Mouse (Mus musculus) left cerebral cortex, adult 11 months (tissue): Measurements from ENCODE around the gene Dennd1b.
A peak's percentile ranks its signal among the peaks of the same experiment; 100 is the strongest.

Source experiments
- DNase-seq: peaks from one replicate; pipeline ENCODE4 v3.0.0; 2022; ENCODE audit warnings: low spot score

Dennd1b gene

GRCm38 (mm10) chr1:139180481-139181149 lies 217.4 kb downstream of the Dennd1b start:
- DNase-seq: no peak

GRCm38 (mm10) chr1:139192635-139193034 lies 229.4 kb downstream of the Dennd1b start:
- no peak for DNase-seq

GRCm38 (mm10) chr1:139194011-139194410 lies 230.8 kb downstream of the Dennd1b start:
- no peak for DNase-seq

- DNase-seq: no peak
These were observed 231.3 kb downstream of the Dennd1b start for GRCm38 (mm10) chr1:139194428-139195028.

GRCm38 (mm10) chr1:139203026-139203425 lies 239.8 kb downstream of the Dennd1b start:
- no peak for DNase-seq

- no peak for DNase-seq
These were observed 243.0 kb downstream of the Dennd1b start for GRCm38 (mm10) chr1:139206259-139206658.

- DNase-seq: peak; percentile 11
These were observed 246.6 kb downstream of the Dennd1b start for GRCm38 (mm10) chr1:139209796-139210195.

GRCm38 (mm10) chr1:139210505-139210904 lies 247.3 kb downstream of the Dennd1b start:
- no peak for DNase-seq

GRCm38 (mm10) chr1:139215311-139215710 lies 252.1 kb downstream of the Dennd1b start:
- no peak for DNase-seq

GRCm38 (mm10) chr1:139223804-139224203 lies 260.6 kb downstream of the Dennd1b start:
- DNase-seq: no peak

GRCm38 (mm10) chr1:139224309-139224949 lies 261.2 kb downstream of the Dennd1b start:
- DNase-seq: no peak
